Mouse (Mus musculus): Measurements from ENCODE around the gene Pik3ca. TPM values are rescaled to one million over a fixed set of nuclear protein-coding genes. Genes with fewer than 3 reads are reported as not detected.
"Not testable (repeated sequence)": the region's sequence is repeated elsewhere in the genome, so short reads cannot be mapped to it uniquely, and the experiment has no call there.

The Pik3ca gene
- polyA plus RNA-seq, 1 experiment from 2014 or later, result 13.3 TPM

GRCm38 (mm10) chr3:32401591-32401990 is 4.1 kb downstream of the Pik3ca start:
- DNase-seq (ENCODE audit: low spot score), result no peak

- DNase-seq (ENCODE audit: low spot score), result no peak
Measured at GRCm38 (mm10) chr3:32402990-32403885, 5.8 kb downstream of the Pik3ca start.

GRCm38 (mm10) chr3:32405699-32406098 is 8.2 kb downstream of the Pik3ca start:
- no peak for DNase-seq (ENCODE audit: low spot score)

GRCm38 (mm10) chr3:32406804-32407203 is 9.3 kb downstream of the Pik3ca start:
- DNase-seq (ENCODE audit: low spot score), result no peak

GRCm38 (mm10) chr3:32408811-32409273 is 11.4 kb downstream of the Pik3ca start:
- no peak for DNase-seq (ENCODE audit: low spot score)

- no peak for DNase-seq (ENCODE audit: low spot score)
Measured at GRCm38 (mm10) chr3:32412502-32413044, 15.1 kb downstream of the Pik3ca start.

GRCm38 (mm10) chr3:32414381-32414780 is 16.9 kb downstream of the Pik3ca start:
- DNase-seq (ENCODE audit: low spot score), result no peak

- DNase-seq (ENCODE audit: low spot score), result no peak
Measured at GRCm38 (mm10) chr3:32415370-32416309, 18.2 kb downstream of the Pik3ca start.

- no peak for DNase-seq (ENCODE audit: low spot score)
Measured at GRCm38 (mm10) chr3:32417751-32418211, 20.3 kb downstream of the Pik3ca start.

- no peak for DNase-seq (ENCODE audit: low spot score)
Measured at GRCm38 (mm10) chr3:32419866-32420265, 22.4 kb downstream of the Pik3ca start.

GRCm38 (mm10) chr3:32421115-32422054 is 23.9 kb downstream of the Pik3ca start:
- no peak for DNase-seq (ENCODE audit: low spot score)

GRCm38 (mm10) chr3:32427695-32428094 is 30.2 kb downstream of the Pik3ca start:
- no peak for DNase-seq (ENCODE audit: low spot score)

- no peak for DNase-seq (ENCODE audit: low spot score)
Measured at GRCm38 (mm10) chr3:32428361-32428760, 30.9 kb downstream of the Pik3ca start.

GRCm38 (mm10) chr3:32428921-32429320 is 31.4 kb downstream of the Pik3ca start:
- no peak for DNase-seq (ENCODE audit: low spot score)

- not testable (repeated sequence) for DNase-seq (ENCODE audit: low spot score)
Measured at GRCm38 (mm10) chr3:32429351-32429750, 31.9 kb downstream of the Pik3ca start.

GRCm38 (mm10) chr3:32430394-32430793 is 32.9 kb downstream of the Pik3ca start:
- no peak for DNase-seq (ENCODE audit: low spot score)

GRCm38 (mm10) chr3:32434016-32434415 is 36.5 kb downstream of the Pik3ca start:
- DNase-seq (ENCODE audit: low spot score), result no peak

- no peak for DNase-seq (ENCODE audit: low spot score)
Measured at GRCm38 (mm10) chr3:32436101-32436500, 38.6 kb downstream of the Pik3ca start.

GRCm38 (mm10) chr3:32437297-32437696 is 39.8 kb downstream of the Pik3ca start:
- DNase-seq (ENCODE audit: low spot score), result no peak

- DNase-seq (ENCODE audit: low spot score), result no peak
Measured at GRCm38 (mm10) chr3:32437820-32438219, 40.3 kb downstream of the Pik3ca start.

Data from thymus, postnatal 0 days (tissue).